Mouse (Mus musculus) macrophage (primary cell): ENCODE results near the gene Slc22a27. TPM values are rescaled to one million over a fixed set of nuclear protein-coding genes. Genes with fewer than 3 reads are reported as not detected.
"Not testable (repeated sequence)": the region's sequence is repeated elsewhere in the genome, so short reads cannot be mapped to it uniquely, and the experiment has no call there.

Experiments used
- H3K27ac ChIP-seq: fragments of 350-480 bp; formaldehyde crosslinking; 2 replicates; pipeline ENCODE4 v1.9.0; 2021
- H3K36me3 ChIP-seq: fragments of 350-480 bp; formaldehyde crosslinking; 2 replicates; pipeline ENCODE4 v1.9.0; 2021; ENCODE audit errors: inconsistent target
- H3K4me3 ChIP-seq: fragments of 350-480 bp; formaldehyde crosslinking; 2 replicates; pipeline ENCODE4 v1.9.0; 2021; ENCODE audit errors: inconsistent target
- H3K79me2 ChIP-seq: fragments of 350-480 bp; formaldehyde crosslinking; 2 replicates; pipeline ENCODE4 v1.9.0; 2021; ENCODE audit errors: inconsistent target
- WGBS: methylation state at CpG from one replicate; pipeline ENCODE4 v1.1.7; 2026; ENCODE audit warnings: inconsistent platforms; ENCODE audit not compliant: missing documents; 5-methylcytosine and 5-hydroxymethylcytosine counted together
- polyA plus RNA-seq: library from polyadenylated mRNA; stranded (reverse); fragments of 250-400 nt; gene quantifications from 3 replicates; pipeline ENCODE4 v1.2.4, GENCODE M21; 2018; ENCODE audit warnings: inconsistent platforms
- total RNA-seq, 78 experiments: library from RNA; depleted of rRNA; stranded (reverse); fragments of 250-400 nt; gene quantifications; 1 replicate in 9 of 78; 2 replicates in 24 of 78; 3 replicates in 43 of 78; 4 replicates in 2 of 78; pipeline ENCODE4 v1.2.4; 2018; ENCODE audit warnings: inconsistent platforms in 56 of 78

The Slc22a27 gene
- total RNA-seq (2018; cell fraction: chromatin; rRNA removed) = not detected
- not detected for total RNA-seq (2018; cell fraction: cytosol; rRNA removed)
- total RNA-seq (2018; cell fraction: nucleus; rRNA removed) = not detected
- not detected in 3 replicates for polyA plus RNA-seq

DNA sequence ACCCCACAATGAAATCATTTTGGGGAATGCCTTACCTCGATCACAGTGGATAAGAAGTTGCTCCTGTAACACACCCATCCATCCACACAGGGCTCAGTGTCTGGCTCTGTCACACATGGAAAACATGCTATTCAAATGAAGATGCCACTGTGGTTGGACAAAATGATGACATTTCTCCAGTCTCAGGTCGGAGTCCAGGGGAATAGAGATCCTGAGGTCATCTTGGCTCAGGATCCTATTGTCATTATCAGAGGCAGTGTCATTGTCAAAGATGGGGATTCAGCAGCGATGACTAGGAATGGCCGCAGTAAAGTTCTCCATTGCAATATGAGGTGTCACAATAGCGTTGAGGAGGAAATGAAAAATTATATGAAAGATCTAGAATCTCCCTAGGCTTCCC, at the start of gene Slc22a27:
Gene Slc22a27, minus strand, starts transcription at position 101 of the 400 bp plus-strand sequence.
- 77% methylated on average over 5 of the region's 5 CpGs for WGBS
- not testable (repeated sequence) for H3K4me3 ChIP-seq, H3K36me3 ChIP-seq, H3K79me2 ChIP-seq, H3K27ac ChIP-seq

DNA sequence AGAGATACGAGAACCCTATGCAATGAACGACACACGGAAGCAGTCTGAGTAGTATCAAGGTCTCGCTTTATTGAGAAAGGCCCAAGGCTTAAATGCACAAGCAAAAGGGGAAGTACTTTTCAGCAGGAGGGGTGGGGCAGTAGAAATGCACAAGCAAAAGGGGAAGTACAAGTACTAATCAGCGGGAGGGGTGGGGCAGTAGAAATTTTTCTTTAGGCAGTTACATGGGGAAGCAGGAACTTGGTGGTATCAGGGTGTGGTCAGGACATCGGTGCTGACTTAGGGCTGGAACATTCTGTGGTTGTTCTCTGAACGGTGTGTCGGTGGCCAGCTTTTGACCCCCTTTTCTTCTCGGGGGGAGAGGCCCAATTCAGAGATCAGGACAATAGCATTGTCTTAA, 45.8 kb upstream of the Slc22a27 start:
- WGBS = 84% methylated on average over 7 of the region's 9 CpGs
- not testable (repeated sequence) for H3K4me3 ChIP-seq, H3K27ac ChIP-seq, H3K36me3 ChIP-seq, H3K79me2 ChIP-seq

DNA sequence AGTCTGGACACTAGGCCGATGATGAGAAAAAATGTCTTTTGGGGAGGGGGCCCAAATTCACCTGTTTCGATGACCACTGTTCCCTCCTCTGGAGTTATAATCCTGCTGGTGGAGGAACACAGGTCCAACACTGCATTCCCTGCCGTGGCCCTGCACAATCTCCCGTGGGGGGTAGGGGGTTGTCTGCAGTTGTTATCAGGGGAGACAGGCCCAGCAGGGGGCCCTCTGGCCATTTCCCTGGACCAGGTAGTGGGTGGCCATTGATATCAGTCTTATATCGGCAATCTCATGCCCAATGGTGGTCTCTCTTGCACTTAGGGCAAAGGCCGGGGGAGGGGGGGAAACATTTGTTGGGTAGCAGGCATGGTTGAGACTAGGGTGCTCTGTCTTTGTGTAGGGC, 43.3 kb upstream of the Slc22a27 start:
- not testable (repeated sequence) for H3K79me2 ChIP-seq, H3K36me3 ChIP-seq, H3K4me3 ChIP-seq, H3K27ac ChIP-seq
- WGBS = 89% methylated on average over 6 of the region's 6 CpGs

- WGBS = 95% methylated on average over 2 of the region's 2 CpGs
- Histone ChIP-seq H3K36me3 (no peaks in the 10 kb centered on the region), H3K4me3 (no peak overlapping the region), H3K79me2 (no peaks in the 10 kb centered on the region), H3K27ac (no peak overlapping the region)
Observed at GRCm38 (mm10) chr19:7968703-7969102, 2.9 kb upstream of the Slc22a27 start.

GRCm38 (mm10) chr19:7966550-7966949, 723 bp upstream of the Slc22a27 start:
- not testable (repeated sequence) for H3K4me3 ChIP-seq, H3K36me3 ChIP-seq, H3K27ac ChIP-seq, H3K79me2 ChIP-seq
- 67% methylated on average over 1 of the region's 1 CpGs for WGBS

- not testable (repeated sequence) for H3K4me3 ChIP-seq, H3K27ac ChIP-seq, H3K36me3 ChIP-seq, H3K79me2 ChIP-seq
- WGBS = 93% methylated on average over 17 of the region's 18 CpGs
Observed at GRCm38 (mm10) chr19:7939391-7939790, 26.4 kb downstream of the Slc22a27 start.

- H3K27ac ChIP-seq = no peak overlapping the region
- H3K36me3 ChIP-seq = no peaks in the 10 kb centered on the region
- no peak overlapping the region for H3K4me3 ChIP-seq
- H3K79me2 ChIP-seq = no peaks in the 10 kb centered on the region
- WGBS = 87% methylated on average over 1 of the region's 1 CpGs
Observed at GRCm38 (mm10) chr19:7876626-7877025, 89.2 kb downstream of the Slc22a27 start.

DNA sequence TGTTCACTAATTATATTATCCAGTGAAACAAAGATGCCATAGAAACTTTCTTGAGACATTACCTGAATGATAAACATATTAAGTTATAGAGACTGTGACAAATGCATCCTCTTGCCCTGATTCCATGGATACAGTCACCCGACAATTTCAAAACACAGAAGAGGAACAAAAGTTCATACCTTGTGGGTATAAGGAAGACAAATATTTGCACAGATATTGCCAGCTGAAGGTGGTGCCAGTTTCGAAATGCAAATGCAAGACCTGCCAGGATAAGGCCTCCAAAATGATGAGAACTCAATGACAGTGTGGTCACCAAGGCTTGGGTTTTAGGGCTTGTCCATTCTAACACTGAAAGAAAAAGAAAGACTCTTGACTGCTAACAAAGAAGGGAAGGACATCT, 136.0 kb downstream of the Slc22a27 start:
- WGBS = 71% methylated on average over 2 of the region's 2 CpGs
- Histone ChIP-seq H3K79me2 (no peaks in the 10 kb centered on the region), H3K4me3 (no peak overlapping the region), H3K27ac (no peak overlapping the region), H3K36me3 (no peaks in the 10 kb centered on the region)

Other genes with a start within 250 kb of the Slc22a27 start
- not detected in 3 replicates for gene Slc22a26, start 163.4 kb downstream of the Slc22a27 start, polyA plus RNA-seq
- gene Slc22a28, start 166.0 kb upstream of the Slc22a27 start, polyA plus RNA-seq = not detected in 3 replicates